In genomic region chr9:83111789-83112188, GRCm38 (mm10) we compare ENCODE assay signal across 14 mouse cellular contexts.
"Had no signal": no experiment of that assay in that cellular context is flagged by ENCODE, and none has a peak within 500 bp of the region (broad histone marks: within the 10 kb centered on the region; RNA-seq: fewer than 3 reads in every experiment).

No protein-coding gene starts in this region.

- H3K36me3 ChIP-seq: liver, embryonic 13.5 days; liver, embryonic 15.5 days; lung, embryonic 15.5 days; midbrain, embryonic 13.5 days; midbrain, embryonic 15.5 days had no signal

- DNase-seq: liver, embryonic 13.5 days; liver, postnatal 0 days; lung, adult 2 months; lung, postnatal 14 days; right cerebral cortex, postnatal 14 days; thymus, adult 2 months; thymus, postnatal 25 days; thymus, postnatal 4 days had no signal

- H3K27me3 ChIP-seq: liver, embryonic 13.5 days; liver, embryonic 15.5 days; lung, embryonic 15.5 days; megakaryocyte, embryonic 14.5 days; midbrain, embryonic 13.5 days; midbrain, embryonic 15.5 days; neural tube, embryonic 12.5 days had no signal
